Mouse (Mus musculus): Measurements from ENCODE around the gene Tmem88b. TPM values are rescaled to one million over a fixed set of nuclear protein-coding genes. Genes with fewer than 3 reads are reported as not detected.
A peak's percentile ranks its signal among the peaks of the same experiment; 100 is the strongest.

The Tmem88b gene
- polyA plus RNA-seq, 1 experiment from 2014 or later, result 0.92 TPM

DNA sequence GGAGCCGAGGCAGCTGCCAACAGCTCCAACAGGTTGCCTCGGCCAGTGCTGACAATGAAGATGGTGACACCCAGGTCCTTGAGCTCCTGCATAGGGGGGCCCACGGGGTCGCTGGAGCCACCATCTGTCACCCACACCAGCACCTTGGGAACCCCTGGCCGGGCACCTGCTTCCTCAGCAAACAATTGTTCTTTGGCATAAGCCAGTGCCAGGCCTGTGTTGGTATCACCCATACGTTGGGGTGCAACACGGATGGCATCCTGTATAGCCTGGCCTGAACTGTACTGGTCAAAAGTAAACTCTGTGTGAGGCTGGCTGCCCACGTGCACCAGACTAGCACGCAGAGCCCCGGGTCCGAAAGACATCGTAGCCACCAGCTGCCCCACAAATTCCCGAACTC, 12.9 kb downstream of the Tmem88b start:
- Histone ChIP-seq H3K9ac (replicated peaks; ENCODE audit: low read depth, low read length) (no peak overlapping the region), H3K4me2 (ENCODE audit: low read depth, low read length) (peak overlapping the region; percentile 60; the same call in 1 of the 2 replicates), H3K27me3 (ENCODE audit: control insufficient read depth, insufficient read depth, low read length) (0 out of 2 replicates have a peak, but pooled peaks cover 3% of the 10 kb centered on the region), H3K4me1 (ENCODE audit: control insufficient read depth, insufficient read depth, low read length) (peaks cover 18% of the 10 kb centered on the region; the same call in 1 of the 2 replicates), H3K36me3 (ENCODE audit: control insufficient read depth, insufficient read depth, low read length) (no peaks in the 10 kb centered on the region), H3K27ac (ENCODE audit: low read depth, low read length) (no peak overlapping the region), H3K9me3 (ENCODE audit: control insufficient read depth, low read length) (no peaks in the 10 kb centered on the region), H3K4me3 (ENCODE audit: low read depth, low read length) (no peak overlapping the region)
- no peak for ATAC-seq (ENCODE audit: low read depth)
- WGBS, result 92% methylated on average over 13 of the region's 13 CpGs

DNA sequence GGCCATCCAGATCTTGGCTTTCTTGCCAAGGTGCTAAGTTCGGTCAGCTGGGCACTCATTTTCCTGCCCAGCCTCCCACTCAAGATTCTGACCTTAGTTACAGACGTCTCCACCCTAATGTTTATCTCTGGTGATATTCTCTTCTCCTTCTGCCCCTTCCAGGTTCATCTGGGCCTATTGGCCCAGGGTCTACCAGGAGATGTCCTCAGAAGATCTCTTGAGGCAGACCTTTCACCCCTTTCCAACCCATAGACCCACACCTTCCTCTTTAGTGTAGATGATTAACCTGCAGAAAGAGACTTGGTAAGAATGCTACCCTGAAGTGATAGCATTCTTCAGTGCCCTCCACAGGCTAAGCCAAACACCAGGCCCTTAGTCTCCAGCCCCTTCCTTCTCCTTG, 14.0 kb downstream of the Tmem88b start:
- peaks cover 18% of the 10 kb centered on the region; the same call in 1 of the 2 replicates for H3K4me1 ChIP-seq (ENCODE audit: control insufficient read depth, insufficient read depth, low read length)
- ATAC-seq (ENCODE audit: low read depth), result no peak
- H3K4me3 ChIP-seq (ENCODE audit: low read depth, low read length), result no peak overlapping the region
- H3K27ac ChIP-seq (ENCODE audit: low read depth, low read length), result no peak overlapping the region
- H3K36me3 ChIP-seq (ENCODE audit: control insufficient read depth, insufficient read depth, low read length), result no peaks in the 10 kb centered on the region
- 88% methylated on average over 2 of the region's 2 CpGs for WGBS
- 0 out of 2 replicates have a peak, but pooled peaks cover 3% of the 10 kb centered on the region for H3K27me3 ChIP-seq (ENCODE audit: control insufficient read depth, insufficient read depth, low read length)
- no peak overlapping the region for H3K4me2 ChIP-seq (ENCODE audit: low read depth, low read length)
- no peaks in the 10 kb centered on the region for H3K9me3 ChIP-seq (ENCODE audit: control insufficient read depth, low read length)
- no peak overlapping the region for H3K9ac ChIP-seq (replicated peaks; ENCODE audit: low read depth, low read length)

- 42% methylated on average over 24 of the region's 24 CpGs for WGBS
- H3K4me3 ChIP-seq (ENCODE audit: low read depth, low read length), result peak overlapping the region; percentile 42
- peak overlapping the region; percentile 71 for H3K9ac ChIP-seq (replicated peaks; ENCODE audit: low read depth, low read length)
- H3K27me3 ChIP-seq (ENCODE audit: control insufficient read depth, insufficient read depth, low read length), result 0 out of 2 replicates have a peak, but pooled peaks cover 3% of the 10 kb centered on the region
- no peak overlapping the region for H3K27ac ChIP-seq (ENCODE audit: low read depth, low read length)
- peaks cover 18% of the 10 kb centered on the region; the same call in 1 of the 2 replicates for H3K4me1 ChIP-seq (ENCODE audit: control insufficient read depth, insufficient read depth, low read length)
- no peak for ATAC-seq (ENCODE audit: low read depth)
- no peaks in the 10 kb centered on the region for H3K36me3 ChIP-seq (ENCODE audit: control insufficient read depth, insufficient read depth, low read length)
- no peaks in the 10 kb centered on the region for H3K9me3 ChIP-seq (ENCODE audit: control insufficient read depth, low read length)
- peak overlapping the region; percentile 78 for H3K4me2 ChIP-seq (ENCODE audit: low read depth, low read length)
Measured at GRCm38 (mm10) chr4:155770626-155771025, 15.0 kb downstream of the Tmem88b start.

DNA sequence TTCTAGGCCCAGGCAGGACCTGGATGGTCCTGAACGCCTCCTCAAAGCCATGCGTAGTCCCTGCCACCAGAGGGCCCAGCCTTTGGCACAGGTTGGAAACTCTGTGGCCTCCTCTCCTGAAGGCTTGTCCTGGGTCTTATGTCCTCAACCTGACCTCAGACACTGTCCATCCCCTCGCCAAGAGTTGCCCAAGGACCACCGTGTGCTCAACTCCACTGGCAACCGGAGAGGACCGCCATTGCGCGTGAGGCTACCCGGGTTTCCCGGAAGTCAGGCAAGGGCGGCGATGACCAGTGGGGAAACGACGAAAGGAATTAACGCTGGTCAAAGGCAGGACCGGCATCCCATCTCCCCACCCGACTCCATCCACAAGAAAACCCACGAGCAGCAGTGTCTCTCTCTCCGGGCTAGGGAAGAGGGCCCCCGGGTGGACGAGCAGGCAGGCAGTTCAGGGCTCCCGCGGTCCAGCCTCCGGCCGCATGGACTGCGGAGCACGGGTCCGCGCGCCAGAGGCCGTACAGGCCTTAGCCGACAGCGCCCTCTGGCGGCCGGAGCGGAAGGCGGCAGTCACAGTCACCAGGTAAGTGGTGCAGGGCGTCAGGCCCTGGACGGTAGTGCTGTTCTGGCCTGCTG, 15.7 kb downstream of the Tmem88b start:
- Histone ChIP-seq H3K4me1 (ENCODE audit: control insufficient read depth, insufficient read depth, low read length) (peaks cover 13% of the 10 kb centered on the region; the same call in 1 of the 2 replicates), H3K4me2 (ENCODE audit: low read depth, low read length) (peak overlapping the region; percentile 78), H3K9ac (replicated peaks; ENCODE audit: low read depth, low read length) (peak overlapping the region; percentile 71), H3K36me3 (ENCODE audit: control insufficient read depth, insufficient read depth, low read length) (no peaks in the 10 kb centered on the region), H3K9me3 (ENCODE audit: control insufficient read depth, low read length) (no peaks in the 10 kb centered on the region), H3K27ac (ENCODE audit: low read depth, low read length) (peak overlapping the region; percentile 68), H3K4me3 (ENCODE audit: low read depth, low read length) (peak overlapping the region; percentile 42), H3K27me3 (ENCODE audit: control insufficient read depth, insufficient read depth, low read length) (0 out of 2 replicates have a peak, but pooled peaks cover 3% of the 10 kb centered on the region)
- 0% methylated on average over 36 of the region's 39 CpGs for WGBS
- ATAC-seq (ENCODE audit: low read depth), result peak; percentile 84

DNA sequence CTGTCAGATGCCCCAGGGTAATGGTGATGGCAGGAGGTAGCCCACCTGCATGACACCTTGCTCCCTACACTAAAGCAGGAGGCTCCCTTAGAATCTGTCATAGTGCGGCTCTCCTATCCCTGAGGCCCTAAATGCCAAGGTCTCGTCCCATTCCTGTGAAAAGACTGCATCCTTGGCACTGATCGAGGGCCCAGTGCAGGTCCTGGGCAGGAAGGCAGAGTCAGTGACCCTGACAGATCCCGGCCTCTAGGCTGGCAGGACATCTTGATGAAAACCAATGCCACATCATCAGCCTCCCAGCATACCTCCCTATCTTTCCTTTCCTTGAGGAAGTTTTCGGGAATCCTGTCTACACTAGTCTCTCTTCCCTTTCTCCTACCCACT, 16.2 kb downstream of the Tmem88b start:
- 0 out of 2 replicates have a peak, but pooled peaks cover 11% of the 10 kb centered on the region for H3K4me1 ChIP-seq (ENCODE audit: control insufficient read depth, insufficient read depth, low read length)
- ATAC-seq (ENCODE audit: low read depth), result no peak
- peak overlapping the region; percentile 42; the same call in 1 of the 2 replicates for H3K4me3 ChIP-seq (ENCODE audit: low read depth, low read length)

GRCm38 (mm10) chr4:155762357-155762756, 23.3 kb downstream of the Tmem88b start:
- Histone ChIP-seq H3K27ac (ENCODE audit: low read depth, low read length) (no peak overlapping the region), H3K9me3 (ENCODE audit: control insufficient read depth, low read length) (no peaks in the 10 kb centered on the region), H3K4me2 (ENCODE audit: low read depth, low read length) (peak overlapping the region; percentile 98; the same call in 1 of the 2 replicates), H3K9ac (replicated peaks; ENCODE audit: low read depth, low read length) (no peak overlapping the region), H3K4me3 (ENCODE audit: low read depth, low read length) (no peak overlapping the region), H3K36me3 (ENCODE audit: control insufficient read depth, insufficient read depth, low read length) (no peaks in the 10 kb centered on the region), H3K4me1 (ENCODE audit: control insufficient read depth, insufficient read depth, low read length) (peaks cover 15% of the 10 kb centered on the region), H3K27me3 (ENCODE audit: control insufficient read depth, insufficient read depth, low read length) (no peaks in the 10 kb centered on the region)
- 90% methylated on average over 3 of the region's 3 CpGs for WGBS
- ATAC-seq (ENCODE audit: low read depth), result no peak

More for the DNA sequence above, 16.2 kb downstream of the Tmem88b start:
- 64% methylated on average over 5 of the region's 5 CpGs for WGBS
- Histone ChIP-seq H3K27me3 (ENCODE audit: control insufficient read depth, insufficient read depth, low read length) (0 out of 2 replicates have a peak, but pooled peaks cover 3% of the 10 kb centered on the region), H3K4me2 (ENCODE audit: low read depth, low read length) (peak overlapping the region; percentile 78), H3K36me3 (ENCODE audit: control insufficient read depth, insufficient read depth, low read length) (no peaks in the 10 kb centered on the region), H3K9ac (replicated peaks; ENCODE audit: low read depth, low read length) (peak overlapping the region; percentile 71; the same call in 1 of the 2 replicates), H3K9me3 (ENCODE audit: control insufficient read depth, low read length) (no peaks in the 10 kb centered on the region), H3K27ac (ENCODE audit: low read depth, low read length) (peak overlapping the region; percentile 68; the same call in 1 of the 2 replicates)

DNA sequence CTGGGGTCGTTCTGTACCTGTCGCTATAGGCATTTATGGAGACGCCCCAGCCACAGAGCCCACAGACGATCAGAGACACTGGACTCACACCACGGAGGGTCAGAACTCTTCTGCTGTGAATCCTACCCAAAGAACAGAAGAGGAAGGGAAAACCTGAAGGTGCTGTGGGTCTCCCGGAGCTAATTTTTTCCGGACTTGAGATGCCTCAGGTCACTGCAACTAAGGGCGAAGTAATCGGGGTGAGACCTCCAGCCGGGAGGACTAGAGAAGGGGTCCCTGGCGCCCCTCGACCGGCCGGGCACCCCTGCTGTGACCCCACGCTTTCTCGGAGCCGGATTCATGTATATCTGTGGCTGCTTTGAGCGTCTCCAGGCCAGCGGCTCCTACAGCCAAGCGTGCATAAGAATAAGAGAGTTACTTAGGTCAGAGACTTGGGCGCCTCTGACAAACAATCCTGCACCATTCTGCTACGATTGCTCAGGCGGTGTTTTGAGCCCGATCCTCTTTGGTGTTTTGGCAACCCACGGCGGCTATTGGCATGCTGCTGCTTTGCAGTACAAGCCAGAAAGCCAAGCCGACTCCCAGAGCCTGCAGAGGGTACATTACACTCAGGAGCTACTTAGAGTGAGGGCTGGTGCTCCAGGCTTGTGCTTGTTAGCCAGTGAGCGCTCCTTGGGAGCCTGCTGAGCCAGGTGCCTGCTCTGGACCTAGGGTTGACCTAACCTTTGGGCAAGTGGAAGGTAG, 24.1 kb downstream of the Tmem88b start:
- peak; percentile 9; the same call in 1 of the 2 replicates for ATAC-seq (ENCODE audit: low read depth)
- peak overlapping the region; percentile 46 for H3K9ac ChIP-seq (replicated peaks; ENCODE audit: low read depth, low read length)
- peaks cover 15% of the 10 kb centered on the region for H3K4me1 ChIP-seq (ENCODE audit: control insufficient read depth, insufficient read depth, low read length)
- no peaks in the 10 kb centered on the region for H3K36me3 ChIP-seq (ENCODE audit: control insufficient read depth, insufficient read depth, low read length)
- H3K27me3 ChIP-seq (ENCODE audit: control insufficient read depth, insufficient read depth, low read length), result no peaks in the 10 kb centered on the region
- no peak overlapping the region for H3K27ac ChIP-seq (ENCODE audit: low read depth, low read length)
- H3K4me2 ChIP-seq (ENCODE audit: low read depth, low read length), result peak overlapping the region; percentile 98
- no peaks in the 10 kb centered on the region for H3K9me3 ChIP-seq (ENCODE audit: control insufficient read depth, low read length)
- H3K4me3 ChIP-seq (ENCODE audit: low read depth, low read length), result peak overlapping the region; percentile 81
- 3% methylated on average over 28 of the region's 28 CpGs for WGBS

- ATAC-seq (ENCODE audit: low read depth), result peak; percentile 96
- 2% methylated on average over 68 of the region's 68 CpGs for WGBS
Measured at GRCm38 (mm10) chr4:155760613-155761355, 24.9 kb downstream of the Tmem88b start, which contains the start of gene Atad3a. Gene Atad3a, minus strand, starts transcription at chr4:155761093.

More at GRCm38 (mm10) chr4:155760613-155761355, 24.9 kb downstream of the Tmem88b start, which contains the start of gene Atad3a:
- Histone ChIP-seq H3K4me3 (ENCODE audit: low read depth, low read length) (peak within 1 kb of the TSS; percentile 81), H3K9ac (replicated peaks; ENCODE audit: low read depth, low read length) (peak within 1 kb of the TSS; percentile 66), H3K9me3 (ENCODE audit: control insufficient read depth, low read length) (no peaks in the 10 kb centered on the region), H3K27ac (ENCODE audit: low read depth, low read length) (0 out of 2 replicates have a peak within 1 kb of the TSS, but pooled peaks have one; percentile 10), H3K4me2 (ENCODE audit: low read depth, low read length) (peak within 1 kb of the TSS; percentile 98), H3K27me3 (ENCODE audit: control insufficient read depth, insufficient read depth, low read length) (no peaks in the 10 kb centered on the region), H3K4me1 (ENCODE audit: control insufficient read depth, insufficient read depth, low read length) (peaks cover 15% of the 10 kb centered on the region), H3K36me3 (ENCODE audit: control insufficient read depth, insufficient read depth, low read length) (0 out of 2 replicates have a peak, but pooled peaks cover under 1% of the 10 kb centered on the region)
